Mouse (Mus musculus) central nervous system, embryonic 14 days (tissue): ENCODE measurements around the gene Cetn3. TPM values are rescaled to one million over a fixed set of nuclear protein-coding genes. Genes with fewer than 3 reads are reported as not detected.

Source experiments
- polyA plus RNA-seq: library from polyadenylated mRNA; depleted of rRNA; stranded (reverse); fragments of >200 nt; gene quantifications from 2 replicates; pipeline ENCODE4 v1.2.3, GENCODE M21; 2012; rRNA removed

Cetn3 gene
- polyA plus RNA-seq, result 246 and 303 TPM in 2 replicates

GRCm38 (mm10) chr13:81782971-81783404, at the start of gene Cetn3:
TSS of gene Cetn3 (plus strand) at chr13:81783077.

Other genes with a start within 250 kb of the Cetn3 start
- gene Adgrv1, start 149.9 kb upstream of the Cetn3 start, polyA plus RNA-seq, result 17.9 and 26.2 TPM in 2 replicates
- 10.7 and 11.5 TPM in 2 replicates for gene Lysmd3, start 125.4 kb upstream of the Cetn3 start, polyA plus RNA-seq
- 4.2 and 5.7 TPM in 2 replicates for gene Polr3g, start 72.1 kb upstream of the Cetn3 start, polyA plus RNA-seq
- 10.0 and 10.3 TPM in 2 replicates for gene Mblac2, start 71.7 kb upstream of the Cetn3 start, polyA plus RNA-seq